8 mouse cellular contexts compared by ENCODE assay signal in genomic region chr5:23993553-23993894, GRCm38 (mm10). TPM values are rescaled to one million over a fixed set of nuclear protein-coding genes. Genes with fewer than 3 reads are reported as not detected.
A peak's percentile ranks its signal among the peaks of the same experiment; 100 is the strongest.
DNase-seq lines count a peak whose midpoint lies in the region; ATAC-seq and TF ChIP-seq lines count a peak whose summit lies in the region.

No protein-coding gene starts in this region.

- H3K4me2 ChIP-seq in embryonic facial prominence, embryonic 13.5 days = peak overlapping the region; percentile 19
- no peak overlapping the region for H3K4me2 ChIP-seq in midbrain, embryonic 15.5 days

- intact Hi-C loops in left cerebral cortex, postnatal 10 days (cut with DNase I) = no loop called here

- H3K4me3 ChIP-seq in kidney, adult 2 months (ENCODE audit: insufficient read depth, low read depth, low read length) = no peak overlapping the region
- H3K4me3 ChIP-seq in embryonic facial prominence, embryonic 13.5 days = no peak overlapping the region
- H3K4me3 ChIP-seq in hindbrain, embryonic 10.5 days = no peak overlapping the region
- no peak overlapping the region for H3K4me3 ChIP-seq in midbrain, embryonic 15.5 days

- H3K27ac ChIP-seq in kidney, adult 2 months (ENCODE audit: insufficient read depth, low read depth, low read length) = peak overlapping the region; percentile 67; the same call in 1 of the 2 replicates
- H3K27ac ChIP-seq in embryonic facial prominence, embryonic 13.5 days = peak overlapping the region; percentile 81
- peak overlapping the region; percentile 74 for H3K27ac ChIP-seq in hindbrain, embryonic 10.5 days
- H3K27ac ChIP-seq in midbrain, embryonic 15.5 days = peak overlapping the region; percentile 72

- no peaks in the 10 kb centered on the region for H3K36me3 ChIP-seq in kidney, adult 2 months (ENCODE audit: control insufficient read depth, insufficient read depth, low read length)
- H3K36me3 ChIP-seq in embryonic facial prominence, embryonic 13.5 days = peaks cover under 1% of the 10 kb centered on the region
- peaks cover 5% of the 10 kb centered on the region; the same call in 1 of the 2 replicates for H3K36me3 ChIP-seq in hindbrain, embryonic 10.5 days
- H3K36me3 ChIP-seq in midbrain, embryonic 15.5 days (replicated peaks) = no peaks in the 10 kb centered on the region

- 14% methylated on average over 2 of the region's 2 CpGs for WGBS in kidney, adult 2 months
- WGBS in embryonic facial prominence, embryonic 13.5 days = 7% methylated on average over 2 of the region's 2 CpGs
- WGBS in hindbrain, embryonic 10.5 days = 42% methylated on average over 2 of the region's 2 CpGs
- WGBS in midbrain, embryonic 15.5 days = 21% methylated on average over 2 of the region's 2 CpGs

- H3K9ac ChIP-seq in embryonic facial prominence, embryonic 13.5 days = no peak overlapping the region
- no peak overlapping the region for H3K9ac ChIP-seq in midbrain, embryonic 15.5 days

- ATAC-seq in embryonic facial prominence, embryonic 13.5 days (ENCODE audit: insufficient number of reproducible peaks, insufficient read depth, low FRiP score, low TSS enrichment, low read depth) = no peak
- peak; percentile 45; the same call in 1 of the 2 replicates for ATAC-seq in midbrain, embryonic 15.5 days (replicated peaks)

- TF ChIP-seq CTCF in kidney, adult 2 months (conservative IDR thresholded peaks at IDR 0.05; ENCODE audit: insufficient read depth, insufficient read length, low read depth, low read length) = no peak

- no peaks in the 10 kb centered on the region; the same call in 1 of the 2 replicates for H3K4me1 ChIP-seq in kidney, adult 2 months (ENCODE audit: control insufficient read depth, insufficient read depth, low read length)
- peaks cover 21% of the 10 kb centered on the region for H3K4me1 ChIP-seq in embryonic facial prominence, embryonic 13.5 days
- H3K4me1 ChIP-seq in hindbrain, embryonic 10.5 days (replicated peaks) = peaks cover 23% of the 10 kb centered on the region
- H3K4me1 ChIP-seq in midbrain, embryonic 15.5 days = peaks cover 20% of the 10 kb centered on the region

- no peak for TF ChIP-seq POLR2A in kidney, adult 2 months (IDR thresholded peaks at IDR 0.05; ENCODE audit: low read depth, low read length)

- no peaks in the 10 kb centered on the region for H3K9me3 ChIP-seq in embryonic facial prominence, embryonic 13.5 days
- H3K9me3 ChIP-seq in hindbrain, embryonic 10.5 days = no peaks in the 10 kb centered on the region
- H3K9me3 ChIP-seq in midbrain, embryonic 15.5 days = no peaks in the 10 kb centered on the region

- H3K27me3 ChIP-seq in kidney, adult 2 months (replicated peaks; ENCODE audit: control insufficient read depth, insufficient read depth, low read length) = no peaks in the 10 kb centered on the region
- no peaks in the 10 kb centered on the region for H3K27me3 ChIP-seq in embryonic facial prominence, embryonic 13.5 days
- no peaks in the 10 kb centered on the region for H3K27me3 ChIP-seq in hindbrain, embryonic 10.5 days (ENCODE audit: insufficient read depth, poor library complexity, severe bottlenecking)
- H3K27me3 ChIP-seq in midbrain, embryonic 15.5 days (replicated peaks) = no peaks in the 10 kb centered on the region

- DNase-seq in kidney, adult 2 months = no peak
- no peak for DNase-seq in kidney, postnatal 14 days
- DNase-seq in hindbrain, embryonic 10.5 days (ENCODE audit: low spot score) = no peak
- DNase-seq in left cerebral cortex, postnatal 10 days (ENCODE audit: extremely low spot score in 1 of 2, low spot score in 2 of 2) = no peak
- no peak for DNase-seq in urinary bladder, adult 18-20 months (ENCODE audit: low spot score in 2 of 2)
- no peak for DNase-seq in urinary bladder, postnatal 4 days (ENCODE audit: low spot score in 2 of 2)

RNA-seq across cellular contexts. Expression of gene Fam126a, which starts 37.0 kb away (rescaled TPM):
- 3.2 and 4.4 TPM in 2 replicates for polyA plus RNA-seq in kidney, adult 2 months (2012; rRNA removed)
- polyA plus RNA-seq in embryonic facial prominence, embryonic 13.5 days (2015; fragmentation: Nextera tagmentation; extraction: Ambion mirVana) = 27.1 and 30.0 TPM in 2 replicates
- 27.8 and 28.5 TPM in 2 replicates for polyA plus RNA-seq in hindbrain, embryonic 10.5 days (2016; fragmentation: Nextera tagmentation; extraction: Ambion mirVana)
- polyA plus RNA-seq in midbrain, embryonic 15.5 days (2015; fragmentation: Nextera tagmentation; extraction: Ambion mirVana) = 33.0 and 33.3 TPM in 2 replicates
- 10 to 100 TPM; 37.3 to 41.6 TPM for total RNA-seq in left cerebral cortex, postnatal 10 days (2021)
